Mouse (Mus musculus) cerebellum, adult 8-10 months (tissue): ENCODE results near the gene Catsperg1.
A peak's percentile ranks its signal among the peaks of the same experiment; 100 is the strongest.
"Not testable (repeated sequence)": the region's sequence is repeated elsewhere in the genome, so short reads cannot be mapped to it uniquely, and the experiment has no call there.

Experiments
- DNase-seq: peaks from one replicate; pipeline ENCODE4 v3.0.0; 2022

Gene Catsperg1

GRCm38 (mm10) chr7:29169231-29170065, 44.4 kb downstream of the Catsperg1 start:
- DNase-seq: peak; percentile 85

GRCm38 (mm10) chr7:29168791-29169230, 45.0 kb downstream of the Catsperg1 start:
- DNase-seq: peak; percentile 47

GRCm38 (mm10) chr7:29168121-29168695, 45.6 kb downstream of the Catsperg1 start:
- no peak for DNase-seq

- no peak for DNase-seq
Measured at GRCm38 (mm10) chr7:29167656-29168055, 46.2 kb downstream of the Catsperg1 start.

- DNase-seq: no peak
Measured at GRCm38 (mm10) chr7:29162750-29163525, 50.9 kb downstream of the Catsperg1 start.

- DNase-seq: no peak
Measured at GRCm38 (mm10) chr7:29162294-29162693, 51.5 kb downstream of the Catsperg1 start.

- DNase-seq: no peak
Measured at GRCm38 (mm10) chr7:29158264-29158663, 55.6 kb downstream of the Catsperg1 start.

GRCm38 (mm10) chr7:29155838-29156782, 57.7 kb downstream of the Catsperg1 start, which contains the start of gene Fam98c:
Fam98c (minus strand) TSS chr7:29156234.
- DNase-seq: peak; percentile 89

- DNase-seq: peak; percentile 92
Measured at GRCm38 (mm10) chr7:29155196-29155837, 58.5 kb downstream of the Catsperg1 start.

GRCm38 (mm10) chr7:29154018-29154720, 59.7 kb downstream of the Catsperg1 start:
- no peak for DNase-seq

- DNase-seq: no peak
Measured at GRCm38 (mm10) chr7:29151486-29151885, 62.3 kb downstream of the Catsperg1 start.

GRCm38 (mm10) chr7:29148771-29149170, 65.1 kb downstream of the Catsperg1 start:
- DNase-seq: no peak

- DNase-seq: no peak
Measured at GRCm38 (mm10) chr7:29146625-29147367, 67.0 kb downstream of the Catsperg1 start.

GRCm38 (mm10) chr7:29144006-29144405, 69.8 kb downstream of the Catsperg1 start:
- DNase-seq: no peak

- DNase-seq: no peak
Measured at GRCm38 (mm10) chr7:29141416-29141815, 72.4 kb downstream of the Catsperg1 start.

GRCm38 (mm10) chr7:29139237-29139636, 74.6 kb downstream of the Catsperg1 start:
- DNase-seq: not testable (repeated sequence)

GRCm38 (mm10) chr7:29137429-29137828, 76.4 kb downstream of the Catsperg1 start:
- DNase-seq: no peak

- no peak for DNase-seq
Measured at GRCm38 (mm10) chr7:29134693-29135386, 79.0 kb downstream of the Catsperg1 start, which contains the start of gene Rasgrp4. Rasgrp4 (plus strand) TSS chr7:29134851.

- DNase-seq: no peak
Measured at GRCm38 (mm10) chr7:29134230-29134629, 79.6 kb downstream of the Catsperg1 start.
